Mouse (Mus musculus) right cerebral cortex, postnatal 10 days (tissue): ENCODE data around the gene Cubn.

Experiments used
- DNase-seq, 2 experiments: peaks; one replicate each; pipeline ENCODE4 v3.0.0; 2021; ENCODE audit warnings: low spot score in 2 of 2

The Cubn gene

GRCm38 (mm10) chr2:13408333-13408732, 83.3 kb downstream of the Cubn start:
- no peak for DNase-seq

- no peak for DNase-seq
Observed at GRCm38 (mm10) chr2:13407698-13408097, 83.9 kb downstream of the Cubn start.

GRCm38 (mm10) chr2:13407272-13407671, 84.3 kb downstream of the Cubn start:
- DNase-seq: peak; percentile 38

DNA sequence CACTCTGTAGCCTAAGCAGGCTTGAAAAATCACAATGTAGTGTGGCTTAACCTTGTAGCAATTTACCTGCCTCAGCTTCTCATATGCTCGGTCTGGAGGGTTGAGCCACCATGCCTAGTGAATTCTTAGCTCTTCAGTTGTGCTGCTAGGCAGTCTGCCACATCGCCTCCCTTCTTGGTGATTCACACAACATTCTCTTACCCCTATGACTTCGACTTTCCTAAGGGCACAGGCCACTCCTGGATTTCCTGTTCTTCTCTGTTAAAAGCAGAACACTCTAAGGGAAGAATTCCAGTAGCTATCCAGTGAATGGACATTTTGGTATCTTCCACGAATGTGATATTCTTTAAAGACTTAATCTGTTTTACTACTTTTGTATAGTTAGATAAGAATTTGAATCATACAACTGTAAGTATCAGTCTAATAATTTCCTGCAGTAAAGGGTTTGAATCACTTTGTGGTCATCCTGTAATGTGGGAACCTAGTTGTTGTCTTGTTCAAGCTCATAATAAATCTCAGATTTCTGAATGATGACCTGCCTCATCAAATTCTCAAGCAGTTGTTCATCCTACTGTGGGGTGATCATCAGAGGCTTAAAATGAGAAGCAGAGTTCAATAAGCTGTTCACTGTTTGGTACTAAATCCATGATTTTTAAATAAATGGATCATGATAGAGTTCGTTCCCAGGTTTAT, 86.5 kb downstream of the Cubn start:
- DNase-seq: no peak

DNA sequence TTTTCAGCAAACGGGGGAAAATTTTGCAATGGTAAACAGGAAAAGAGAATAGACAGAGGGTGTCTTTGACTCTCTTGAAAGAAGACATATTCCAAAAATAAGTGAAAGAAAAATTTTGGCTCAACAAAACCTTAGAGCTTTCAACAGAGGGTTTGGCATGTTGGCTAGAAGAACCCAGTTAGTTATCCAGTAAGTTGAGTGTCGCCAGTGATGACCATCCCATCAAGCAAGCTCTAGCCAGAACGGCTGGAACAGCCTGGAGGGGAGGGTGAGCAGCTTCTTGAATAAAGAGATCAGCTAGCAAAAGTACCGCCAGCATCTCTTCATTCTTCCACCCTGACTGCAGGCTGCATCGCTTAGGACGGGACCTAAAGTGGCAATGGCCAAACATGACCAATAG, 90.8 kb downstream of the Cubn start:
- DNase-seq: no peak

DNA sequence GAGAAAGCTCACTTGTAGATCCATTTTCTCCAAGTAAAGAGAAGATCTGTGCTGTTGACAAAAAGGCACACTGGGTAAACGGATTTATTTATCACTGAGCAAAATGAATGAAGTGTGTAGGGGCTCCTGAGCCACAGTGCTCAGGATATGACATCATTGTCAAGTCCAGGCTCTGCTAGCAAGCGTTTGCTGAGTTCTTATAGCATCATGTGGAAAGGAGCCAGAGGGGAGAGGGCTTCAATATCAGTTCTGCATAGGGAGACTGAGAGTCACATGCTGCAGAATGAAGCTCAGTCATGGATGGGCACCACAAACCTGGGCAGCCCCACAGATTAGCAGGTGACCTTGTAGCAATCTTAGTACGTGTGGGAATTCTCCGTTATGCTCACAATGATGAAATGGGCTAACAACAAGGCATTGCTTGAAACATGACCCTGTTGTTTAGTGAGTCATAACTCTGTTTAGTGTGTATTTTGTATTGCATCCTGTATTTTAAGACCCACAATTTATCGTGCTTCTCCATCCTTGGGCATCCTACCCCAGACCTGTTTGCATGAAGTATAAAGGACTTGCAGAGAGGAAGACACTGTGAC, 92.0 kb downstream of the Cubn start:
- DNase-seq: no peak

- DNase-seq: no peak
Observed at GRCm38 (mm10) chr2:13398955-13399354, 92.7 kb downstream of the Cubn start.

- no peak for DNase-seq
Observed at GRCm38 (mm10) chr2:13398551-13398950, 93.1 kb downstream of the Cubn start.

DNA sequence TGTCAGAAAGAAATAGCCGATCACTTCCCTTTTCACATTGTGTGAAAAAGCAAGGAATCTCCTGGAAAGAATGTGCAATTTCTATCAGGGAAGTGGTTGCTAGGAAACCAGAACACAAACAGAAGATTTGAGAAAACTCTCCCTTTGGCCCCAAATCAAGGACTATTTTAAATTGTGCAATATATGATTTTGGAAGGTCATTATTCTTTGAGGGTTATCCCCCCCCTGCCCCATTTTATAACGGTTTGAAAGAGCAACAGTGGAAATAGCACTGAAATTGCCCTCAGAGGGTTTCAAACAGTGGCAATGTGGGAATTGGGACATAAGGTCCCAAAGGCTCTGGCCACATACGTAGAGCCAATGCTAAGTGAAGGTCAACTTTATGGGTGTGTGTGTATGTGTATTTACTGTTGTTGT, 95.5 kb downstream of the Cubn start:
- DNase-seq: no peak

- no peak for DNase-seq
Observed at GRCm38 (mm10) chr2:13391018-13391417, 100.6 kb downstream of the Cubn start.

DNA sequence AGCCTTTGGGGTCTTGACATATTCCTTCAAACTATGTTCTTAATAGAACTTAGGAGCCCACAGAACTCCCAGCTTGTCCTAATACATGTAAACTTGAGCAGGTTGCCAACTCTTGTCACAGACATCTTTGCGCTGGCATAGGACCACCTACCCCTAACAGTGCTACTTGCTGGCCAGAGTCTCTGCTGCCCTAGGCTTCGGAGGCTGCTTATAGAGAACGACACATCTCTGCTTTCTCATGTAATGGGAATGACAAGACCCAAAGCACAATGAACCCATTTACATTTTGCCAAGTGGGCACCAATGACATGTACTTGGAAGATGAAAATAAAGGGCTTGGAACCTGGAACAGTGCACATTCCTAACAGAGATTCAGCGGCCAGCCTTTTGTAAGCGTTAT, 105.0 kb downstream of the Cubn start:
- DNase-seq: no peak

GRCm38 (mm10) chr2:13385542-13386345, 105.9 kb downstream of the Cubn start:
- DNase-seq: no peak

GRCm38 (mm10) chr2:13384775-13385541, 106.7 kb downstream of the Cubn start:
- DNase-seq: no peak

GRCm38 (mm10) chr2:13376166-13376565, 115.4 kb downstream of the Cubn start:
- DNase-seq: no peak

DNA sequence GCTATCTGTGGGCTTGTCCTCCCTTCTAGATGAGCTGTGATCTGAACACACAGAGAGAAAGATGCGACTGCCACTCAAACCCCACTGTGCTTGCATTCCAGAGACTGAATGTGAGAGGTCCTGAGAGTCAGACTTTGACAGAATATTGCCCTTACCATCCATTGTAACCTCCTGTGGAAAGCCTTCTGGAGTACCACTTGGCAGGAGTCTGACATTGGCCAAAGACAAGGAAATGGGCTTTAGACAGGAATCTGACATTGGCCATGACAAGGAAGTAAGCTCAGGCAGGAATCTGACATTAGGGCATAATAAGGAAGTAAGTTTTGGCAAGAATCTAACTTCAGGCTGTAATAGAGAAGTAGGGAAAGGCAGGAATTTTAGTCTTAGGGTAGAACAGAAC, 118.3 kb downstream of the Cubn start:
- DNase-seq: no peak

DNA sequence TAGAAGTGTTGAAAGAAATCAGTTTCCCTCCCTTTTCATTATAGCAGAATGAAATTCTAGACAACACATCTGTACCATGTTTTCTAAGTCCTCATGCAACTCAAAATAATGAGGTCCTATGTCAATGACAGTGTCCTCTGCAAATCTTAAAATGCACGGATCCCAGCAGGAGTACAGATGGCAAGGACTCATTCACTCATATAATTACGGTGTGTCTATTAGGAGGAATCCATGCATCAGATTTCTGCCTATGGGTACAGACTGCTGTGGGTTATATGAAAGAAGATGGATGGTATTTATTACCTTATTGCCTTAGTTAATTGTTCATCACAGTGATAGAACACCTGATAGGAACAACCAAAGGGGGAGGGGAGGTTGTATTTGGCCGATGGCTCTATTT, 118.8 kb downstream of the Cubn start:
- no peak for DNase-seq

- DNase-seq: no peak
Observed at GRCm38 (mm10) chr2:13372256-13372824, 119.3 kb downstream of the Cubn start.

- DNase-seq: no peak
Observed at GRCm38 (mm10) chr2:13371797-13372170, 119.8 kb downstream of the Cubn start.

- no peak for DNase-seq
Observed at GRCm38 (mm10) chr2:13371072-13371796, 120.4 kb downstream of the Cubn start.

- no peak for DNase-seq
Observed at GRCm38 (mm10) chr2:13370556-13370955, 121.1 kb downstream of the Cubn start.

DNA sequence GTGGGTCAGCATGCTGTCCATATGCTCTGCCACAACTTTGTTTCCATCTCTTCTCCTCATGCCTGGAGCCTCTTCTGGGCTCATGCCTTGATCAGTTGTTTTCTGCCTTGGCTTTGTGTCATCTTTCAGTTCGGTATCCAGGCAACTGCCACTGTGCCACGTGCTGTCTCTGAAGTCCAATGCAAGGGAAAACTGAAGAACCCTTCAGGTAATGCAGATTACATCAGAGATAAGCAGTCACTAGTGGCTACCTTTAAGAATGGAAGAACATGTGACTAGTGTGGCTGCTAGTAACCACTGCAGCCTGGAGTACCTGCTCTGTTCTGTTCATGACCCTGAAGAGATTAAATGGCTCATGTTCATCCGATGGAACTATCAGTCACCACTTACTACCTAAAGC, 123.1 kb downstream of the Cubn start:
- peak in 1 of 2 experiments; percentile 27 for DNase-seq
